Mouse (Mus musculus): ENCODE data around the gene Ksr2. TPM values are rescaled to one million over a fixed set of nuclear protein-coding genes. Genes with fewer than 3 reads are reported as not detected.

The Ksr2 gene
- polyA plus RNA-seq, 1 experiment from 2014 or later: 1.4 TPM

DNA sequence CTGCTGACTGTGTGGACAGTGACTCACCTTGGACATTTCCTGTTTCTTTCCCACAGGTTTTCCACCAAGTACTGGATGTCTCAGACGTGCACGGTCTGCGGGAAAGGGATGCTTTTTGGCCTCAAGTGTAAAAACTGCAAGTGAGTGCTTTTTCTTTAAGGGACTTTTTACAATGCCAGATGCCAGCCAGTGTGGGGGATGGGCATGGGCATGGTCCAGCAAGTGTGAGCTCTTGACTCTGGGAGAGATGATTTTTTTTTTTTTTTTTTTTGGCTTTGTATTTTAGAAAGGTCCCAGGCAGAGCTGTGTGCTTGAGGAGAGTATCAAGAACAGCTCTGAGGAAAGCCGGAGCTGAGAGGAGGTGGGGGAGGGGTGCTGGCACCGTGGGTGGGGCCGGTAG is 257.6 kb downstream of the Ksr2 start:
- H3K4me3 ChIP-seq (ENCODE audit: low read depth, low read length): no peak overlapping the region
- no peaks in the 10 kb centered on the region for H3K36me3 ChIP-seq (ENCODE audit: control insufficient read depth, insufficient read depth, low read length)
- 66% methylated on average over 6 of the region's 6 CpGs for WGBS
- H3K9ac ChIP-seq (ENCODE audit: low read length): no peak overlapping the region
- H3K9me3 ChIP-seq (ENCODE audit: control insufficient read depth, low read length): no peaks in the 10 kb centered on the region
- ATAC-seq (ENCODE audit: insufficient read depth, low FRiP score, low TSS enrichment) (no peak), DNase-seq (ENCODE audit: low spot score) (no peak)
- H3K27ac ChIP-seq (ENCODE audit: low read depth, low read length): no peak overlapping the region
- no peaks in the 10 kb centered on the region for H3K27me3 ChIP-seq (ENCODE audit: control insufficient read depth, insufficient read depth, low read length)
- H3K4me2 ChIP-seq (ENCODE audit: low read depth): no peak overlapping the region
- H3K4me1 ChIP-seq (ENCODE audit: control insufficient read depth, insufficient read depth, low read length): no peaks in the 10 kb centered on the region

- Histone ChIP-seq H3K9ac (ENCODE audit: low read length) (no peak overlapping the region), H3K27ac (ENCODE audit: low read depth, low read length) (no peak overlapping the region), H3K36me3 (ENCODE audit: control insufficient read depth, insufficient read depth, low read length) (no peaks in the 10 kb centered on the region), H3K4me1 (ENCODE audit: control insufficient read depth, insufficient read depth, low read length) (no peaks in the 10 kb centered on the region), H3K4me2 (ENCODE audit: low read depth) (no peak overlapping the region), H3K9me3 (ENCODE audit: control insufficient read depth, low read length) (no peaks in the 10 kb centered on the region), H3K4me3 (ENCODE audit: low read depth, low read length) (no peak overlapping the region), H3K27me3 (ENCODE audit: control insufficient read depth, insufficient read depth, low read length) (no peaks in the 10 kb centered on the region)
- no peak for ATAC-seq (ENCODE audit: insufficient read depth, low FRiP score, low TSS enrichment)
- 88% methylated on average over 8 of the region's 8 CpGs for WGBS
- DNase-seq (ENCODE audit: low spot score): no peak
Measured at GRCm38 (mm10) chr5:117675840-117676239, 262.0 kb downstream of the Ksr2 start.

- Histone ChIP-seq H3K27me3 (ENCODE audit: control insufficient read depth, insufficient read depth, low read length) (no peaks in the 10 kb centered on the region), H3K9me3 (ENCODE audit: control insufficient read depth, low read length) (no peaks in the 10 kb centered on the region), H3K27ac (ENCODE audit: low read depth, low read length) (no peak overlapping the region), H3K4me2 (ENCODE audit: low read depth) (no peak overlapping the region), H3K4me3 (ENCODE audit: low read depth, low read length) (no peak overlapping the region), H3K36me3 (ENCODE audit: control insufficient read depth, insufficient read depth, low read length) (no peaks in the 10 kb centered on the region), H3K9ac (ENCODE audit: low read length) (no peak overlapping the region), H3K4me1 (ENCODE audit: control insufficient read depth, insufficient read depth, low read length) (no peaks in the 10 kb centered on the region)
- 93% methylated on average over 6 of the region's 6 CpGs for WGBS
- ATAC-seq (ENCODE audit: insufficient read depth, low FRiP score, low TSS enrichment): no peak
- DNase-seq (ENCODE audit: low spot score): no peak
Measured at GRCm38 (mm10) chr5:117677231-117677630, 263.4 kb downstream of the Ksr2 start.

DNA sequence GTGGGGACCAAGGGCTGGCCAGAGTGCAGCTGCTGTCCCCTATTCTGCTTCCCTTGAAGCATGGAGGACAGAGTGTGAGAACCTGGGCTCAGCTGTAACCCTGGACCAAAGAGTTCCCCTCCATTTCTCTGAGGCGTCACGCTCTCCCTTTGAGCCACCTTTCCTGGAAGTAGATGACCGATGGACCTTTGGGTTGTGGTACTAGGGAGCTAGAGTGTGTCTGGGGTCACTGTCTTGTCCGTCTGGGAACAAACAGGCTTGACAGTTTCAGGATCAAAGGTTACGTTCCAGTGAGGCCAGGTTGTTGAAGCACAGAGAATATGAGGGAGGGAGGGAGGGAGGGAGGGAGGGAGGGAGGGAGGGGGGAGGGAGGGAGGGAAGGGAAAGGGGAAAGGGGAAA is 264.6 kb downstream of the Ksr2 start:
- Histone ChIP-seq H3K27ac (ENCODE audit: low read depth, low read length) (no peak overlapping the region), H3K4me3 (ENCODE audit: low read depth, low read length) (no peak overlapping the region), H3K4me1 (ENCODE audit: control insufficient read depth, insufficient read depth, low read length) (no peaks in the 10 kb centered on the region), H3K27me3 (ENCODE audit: control insufficient read depth, insufficient read depth, low read length) (no peaks in the 10 kb centered on the region), H3K9ac (ENCODE audit: low read length) (no peak overlapping the region), H3K9me3 (ENCODE audit: control insufficient read depth, low read length) (no peaks in the 10 kb centered on the region), H3K4me2 (ENCODE audit: low read depth) (no peak overlapping the region), H3K36me3 (ENCODE audit: control insufficient read depth, insufficient read depth, low read length) (no peaks in the 10 kb centered on the region)
- ATAC-seq (ENCODE audit: insufficient read depth, low FRiP score, low TSS enrichment) (no peak), DNase-seq (ENCODE audit: low spot score) (no peak)
- 59% methylated on average over 5 of the region's 5 CpGs for WGBS

- Histone ChIP-seq H3K4me2 (ENCODE audit: low read depth) (no peak overlapping the region), H3K27me3 (ENCODE audit: control insufficient read depth, insufficient read depth, low read length) (no peaks in the 10 kb centered on the region), H3K4me3 (ENCODE audit: low read depth, low read length) (no peak overlapping the region), H3K9ac (ENCODE audit: low read length) (no peak overlapping the region), H3K4me1 (ENCODE audit: control insufficient read depth, insufficient read depth, low read length) (no peaks in the 10 kb centered on the region), H3K36me3 (ENCODE audit: control insufficient read depth, insufficient read depth, low read length) (no peaks in the 10 kb centered on the region), H3K27ac (ENCODE audit: low read depth, low read length) (no peak overlapping the region), H3K9me3 (ENCODE audit: control insufficient read depth, low read length) (no peaks in the 10 kb centered on the region)
- WGBS: 94% methylated on average over 3 of the region's 3 CpGs
- DNase-seq (ENCODE audit: low spot score) (no peak), ATAC-seq (ENCODE audit: insufficient read depth, low FRiP score, low TSS enrichment) (no peak)
Measured at GRCm38 (mm10) chr5:117682226-117682625, 268.4 kb downstream of the Ksr2 start.

DNA sequence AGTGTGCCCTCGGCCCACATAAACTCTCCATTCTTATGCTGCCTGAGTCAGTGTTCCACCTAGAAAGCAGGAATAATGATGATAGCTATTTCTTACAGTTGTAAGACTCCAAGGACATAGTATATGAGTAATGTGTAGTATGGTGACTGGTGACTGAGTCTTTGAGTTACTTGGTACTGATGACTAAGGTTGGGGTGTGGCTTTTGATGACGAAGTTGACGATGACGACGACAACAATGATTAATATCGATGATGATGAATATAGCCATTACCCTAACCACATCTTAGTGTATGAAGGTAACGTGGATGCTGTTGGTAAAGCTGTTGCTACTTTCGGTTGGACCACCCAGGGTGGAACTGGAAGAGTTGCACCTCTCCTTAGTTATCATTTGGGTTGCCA is 270.7 kb downstream of the Ksr2 start:
- DNase-seq (ENCODE audit: low spot score) (no peak), ATAC-seq (ENCODE audit: insufficient read depth, low FRiP score, low TSS enrichment) (no peak)
- WGBS: 93% methylated on average over 8 of the region's 8 CpGs
- no peak overlapping the region for H3K27ac ChIP-seq (ENCODE audit: low read depth, low read length)
- H3K27me3 ChIP-seq (ENCODE audit: control insufficient read depth, insufficient read depth, low read length): no peaks in the 10 kb centered on the region
- no peak overlapping the region for H3K4me2 ChIP-seq (ENCODE audit: low read depth)
- H3K4me3 ChIP-seq (ENCODE audit: low read depth, low read length): no peak overlapping the region
- H3K9me3 ChIP-seq (ENCODE audit: control insufficient read depth, low read length): no peaks in the 10 kb centered on the region
- no peak overlapping the region for H3K9ac ChIP-seq (ENCODE audit: low read length)
- H3K4me1 ChIP-seq (ENCODE audit: control insufficient read depth, insufficient read depth, low read length): no peaks in the 10 kb centered on the region
- no peaks in the 10 kb centered on the region for H3K36me3 ChIP-seq (ENCODE audit: control insufficient read depth, insufficient read depth, low read length)

DNA sequence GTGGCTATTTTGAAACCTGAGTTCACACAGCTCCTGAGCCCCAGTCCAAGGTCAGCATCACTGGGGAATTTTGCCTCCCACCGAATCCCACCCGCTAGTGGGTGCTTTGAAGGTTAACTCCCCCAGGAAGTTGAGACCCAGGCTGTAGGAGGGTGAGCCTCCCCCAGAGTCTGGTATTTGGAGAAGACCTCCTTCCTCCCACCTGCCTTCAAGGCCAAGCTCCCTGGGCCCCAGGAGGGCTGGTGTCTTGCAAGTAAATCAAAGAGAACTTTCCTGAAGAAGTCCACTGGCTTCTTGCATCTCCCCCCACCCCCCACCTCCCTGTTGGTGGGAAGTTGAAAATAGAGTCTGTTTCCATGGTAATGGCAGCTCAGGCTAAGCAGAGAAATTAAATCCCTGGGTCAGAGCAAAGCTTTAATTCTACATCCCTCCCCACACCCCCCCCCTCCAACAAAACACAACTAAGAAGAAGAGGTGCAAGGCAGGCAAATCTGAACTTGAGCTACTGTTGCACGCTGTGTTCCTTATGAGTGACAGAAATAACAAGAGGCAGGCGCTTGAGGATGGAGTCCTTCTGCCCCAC is 274.1 kb downstream of the Ksr2 start:
- Histone ChIP-seq H3K9me3 (ENCODE audit: control insufficient read depth, low read length) (no peaks in the 10 kb centered on the region), H3K4me1 (ENCODE audit: control insufficient read depth, insufficient read depth, low read length) (no peaks in the 10 kb centered on the region), H3K27me3 (ENCODE audit: control insufficient read depth, insufficient read depth, low read length) (no peaks in the 10 kb centered on the region), H3K27ac (ENCODE audit: low read depth, low read length) (no peak overlapping the region), H3K4me3 (ENCODE audit: low read depth, low read length) (no peak overlapping the region), H3K4me2 (ENCODE audit: low read depth) (no peak overlapping the region), H3K9ac (ENCODE audit: low read length) (no peak overlapping the region), H3K36me3 (ENCODE audit: control insufficient read depth, insufficient read depth, low read length) (no peaks in the 10 kb centered on the region)
- WGBS: 22% methylated on average over 4 of the region's 4 CpGs
- ATAC-seq (ENCODE audit: insufficient read depth, low FRiP score, low TSS enrichment) (no peak), DNase-seq (ENCODE audit: low spot score) (no peak)

DNA sequence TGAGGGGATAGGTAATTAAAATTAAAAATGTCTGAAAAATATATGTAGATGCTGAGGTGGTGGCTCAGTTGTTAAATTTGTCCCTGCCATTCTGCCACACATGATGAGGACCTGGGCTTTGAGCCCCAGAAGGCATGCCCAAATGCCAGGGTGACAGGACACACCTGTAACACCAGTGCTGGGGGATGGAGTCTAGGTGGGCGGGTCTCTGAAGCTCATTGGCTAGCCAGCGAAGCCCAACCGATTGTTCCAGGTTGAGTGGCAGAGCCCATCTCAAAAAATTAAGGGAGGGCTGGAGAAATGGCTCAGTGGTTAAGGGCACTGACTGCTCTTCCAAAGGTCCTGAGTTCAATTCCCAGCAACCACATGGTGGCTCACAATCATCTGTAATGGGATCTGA is 274.9 kb downstream of the Ksr2 start:
- Histone ChIP-seq H3K4me2 (ENCODE audit: low read depth) (no peak overlapping the region), H3K9me3 (ENCODE audit: control insufficient read depth, low read length) (no peaks in the 10 kb centered on the region)

DNA sequence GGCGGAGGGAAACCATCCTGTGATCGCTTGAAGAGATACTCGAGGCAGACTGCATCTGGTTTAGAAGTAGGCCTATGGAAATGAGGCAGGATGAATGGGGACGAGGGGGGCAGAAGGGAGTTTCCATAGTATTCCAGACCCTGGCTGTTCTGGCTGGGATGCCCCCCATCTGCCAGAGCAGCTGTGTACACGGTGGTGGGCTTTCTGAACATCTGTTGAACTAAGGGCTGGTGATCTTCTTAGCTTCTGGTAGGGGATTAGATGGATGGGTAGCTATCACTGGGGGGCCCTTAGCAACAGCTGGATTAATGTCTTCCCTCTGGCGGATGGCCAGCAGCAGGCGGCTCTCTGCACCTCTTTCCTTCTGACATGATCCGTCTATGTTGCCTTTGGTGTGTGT is 276.0 kb downstream of the Ksr2 start:
- WGBS: 54% methylated on average over 8 of the region's 8 CpGs
- H3K27ac ChIP-seq (ENCODE audit: low read depth, low read length): no peak overlapping the region
- H3K4me1 ChIP-seq (ENCODE audit: control insufficient read depth, insufficient read depth, low read length): no peaks in the 10 kb centered on the region

More for the DNA sequence above, 274.9 kb downstream of the Ksr2 start:
- WGBS: 42% methylated on average over 3 of the region's 3 CpGs
- DNase-seq (ENCODE audit: low spot score): no peak
- Histone ChIP-seq H3K4me1 (ENCODE audit: control insufficient read depth, insufficient read depth, low read length) (no peaks in the 10 kb centered on the region), H3K9ac (ENCODE audit: low read length) (no peak overlapping the region), H3K4me3 (ENCODE audit: low read depth, low read length) (no peak overlapping the region), H3K27ac (ENCODE audit: low read depth, low read length) (no peak overlapping the region), H3K27me3 (ENCODE audit: control insufficient read depth, insufficient read depth, low read length) (no peaks in the 10 kb centered on the region), H3K36me3 (ENCODE audit: control insufficient read depth, insufficient read depth, low read length) (no peaks in the 10 kb centered on the region)
- no peak for ATAC-seq (ENCODE audit: insufficient read depth, low FRiP score, low TSS enrichment)

More for the DNA sequence above, 276.0 kb downstream of the Ksr2 start:
- no peaks in the 10 kb centered on the region for H3K36me3 ChIP-seq (ENCODE audit: control insufficient read depth, insufficient read depth, low read length)
- H3K9me3 ChIP-seq (ENCODE audit: control insufficient read depth, low read length): no peaks in the 10 kb centered on the region
- no peak overlapping the region for H3K4me3 ChIP-seq (ENCODE audit: low read depth, low read length)
- H3K4me2 ChIP-seq (ENCODE audit: low read depth): no peak overlapping the region
- ATAC-seq (ENCODE audit: insufficient read depth, low FRiP score, low TSS enrichment) (no peak), DNase-seq (ENCODE audit: low spot score) (no peak)
- no peak overlapping the region for H3K9ac ChIP-seq (ENCODE audit: low read length)
- H3K27me3 ChIP-seq (ENCODE audit: control insufficient read depth, insufficient read depth, low read length): no peaks in the 10 kb centered on the region
